Mouse (Mus musculus): Measurements from ENCODE around the gene Plekhh2. TPM values are rescaled to one million over a fixed set of nuclear protein-coding genes. Genes with fewer than 3 reads are reported as not detected.
A peak's percentile ranks its signal among the peaks of the same experiment; 100 is the strongest.

The Plekhh2 gene
- total and polyA plus RNA-seq, 3 experiments = 0.21 to 1.7 (median 1.1) TPM

- peak; percentile 47; the same call in 1 of the 2 replicates for TF ChIP-seq ELF1 (IDR thresholded peaks at IDR 0.05; ENCODE audit: low read depth, low read length)
- no peak for TF ChIP-seq ZMIZ1 (IDR thresholded peaks at IDR 0.05; ENCODE audit: low read depth, low read length)
These were observed 1.3 kb upstream of the Plekhh2 start (continued) for GRCm38 (mm10) chr17:84510355-84510754.

- Histone ChIP-seq H3K27ac (ENCODE audit: insufficient read depth, low read depth) (peak overlapping the region; percentile 15; the same call in 1 of the 2 replicates), H3K4me1 (ENCODE audit: control insufficient read depth in 1 of 2, insufficient read depth in 2 of 2) (peaks cover 9 to 25% of the 10 kb centered on the region in 2 experiments), H3K9ac (ENCODE audit: insufficient read depth, low read depth) (peak overlapping the region; percentile 23; the same call in 1 of the 2 replicates), H3K9me3 (replicated peaks; ENCODE audit: low read length) (no peaks in the 10 kb centered on the region), H3K36me3 (replicated peaks in 1 of 2; ENCODE audit: control insufficient read depth in 1 of 2, insufficient read depth in 1 of 2, low read length in 1 of 2) (no peaks in the 10 kb centered on the region), H3K4me3 (replicated peaks in 1 of 3; ENCODE audit: low read depth in 2 of 3, low read length in 2 of 3, poor library complexity in 1 of 3) (peak overlapping the region in 1 of 3 experiments; percentile 68), H3K27me3 (replicated peaks) (no peaks in the 10 kb centered on the region), H3K4me2 (ENCODE audit: insufficient read depth, low read depth, poor library complexity, severe bottlenecking) (peak overlapping the region; percentile 87), H3K79me2 (replicated peaks; ENCODE audit: control insufficient read depth, extremely low read depth, insufficient read depth, poor library complexity, severe bottlenecking) (no peaks in the 10 kb centered on the region)
- dilution Hi-C loops (cut with MboI; ENCODE audit: extremely low pct_ligation_motif_present, extremely low pct_unique_long_range_greater_than_20kb, low sequenced_read_pairs) (no loop called here), in situ Hi-C loops (cut with MboI; ENCODE audit: low pct_ligation_motif_present, low pct_unique_long_range_greater_than_20kb, low sequenced_read_pairs) (no loop called here)
- no peak for DNase-seq (ENCODE audit: extremely low read depth)
- TF ChIP-seq USF1 (IDR thresholded peaks at IDR 0.05; ENCODE audit: low read depth, low read length) = no peak
- TF ChIP-seq NELFE (IDR thresholded peaks at IDR 0.05; ENCODE audit: low read depth, low read length) = no peak
- no peak for TF ChIP-seq MAZ (IDR thresholded peaks at IDR 0.05; ENCODE audit: low read depth, low read length)
- no peak for TF ChIP-seq EP300 (IDR thresholded peaks at IDR 0.05; ENCODE audit: low read length)
- no peak for TF ChIP-seq ETS1 (conservative IDR thresholded peaks at IDR 0.05; ENCODE audit: low read depth, low read length)
- no peak for TF ChIP-seq JUND (conservative IDR thresholded peaks at IDR 0.05; ENCODE audit: low read depth, low read length)
- TF ChIP-seq NRF1 (IDR thresholded peaks at IDR 0.05; ENCODE audit: low read depth, low read length) = no peak
- no peak for TF ChIP-seq HCFC1 (IDR thresholded peaks at IDR 0.05; ENCODE audit: low read depth, low read length)
- TF ChIP-seq ZNF384 (IDR thresholded peaks at IDR 0.05; ENCODE audit: low read depth, low read length) = no peak
- no peak for TF ChIP-seq BHLHE40 (IDR thresholded peaks at IDR 0.05; ENCODE audit: low read depth, low read length)
- TF ChIP-seq PAX5 (IDR thresholded peaks at IDR 0.05; ENCODE audit: low read length) = no peak
- no peak for TF ChIP-seq ZC3H11A (IDR thresholded peaks at IDR 0.05; ENCODE audit: low read depth, low read length)
- no peak for TF ChIP-seq CTCF (conservative IDR thresholded peaks at IDR 0.05 in 1 of 2, IDR thresholded peaks at IDR 0.05 in 1 of 2; ENCODE audit: low read depth in 2 of 2, low read length in 2 of 2)
- TF ChIP-seq MXI1 (IDR thresholded peaks at IDR 0.05; ENCODE audit: low read depth, low read length) = no peak
- TF ChIP-seq E2F4 (IDR thresholded peaks at IDR 0.05; ENCODE audit: insufficient replicate concordance, low read depth, low read length) = no peak
These were observed 595 bp upstream of the Plekhh2 start for GRCm38 (mm10) chr17:84510961-84511639.

GRCm38 (mm10) chr17:84512516-84513085 lies 906 bp downstream of the Plekhh2 start:
- Histone ChIP-seq H3K4me3 (replicated peaks in 1 of 3; ENCODE audit: low read depth in 2 of 3, low read length in 2 of 3, poor library complexity in 1 of 3) (peak overlapping the region; percentile 28 to 68 (median 38)), H3K36me3 (replicated peaks in 1 of 2; ENCODE audit: control insufficient read depth in 1 of 2, insufficient read depth in 1 of 2, low read length in 1 of 2) (no peaks in the 10 kb centered on the region), H3K27ac (ENCODE audit: insufficient read depth, low read depth) (no peak overlapping the region), H3K9me3 (replicated peaks; ENCODE audit: low read length) (no peaks in the 10 kb centered on the region), H3K79me2 (replicated peaks; ENCODE audit: control insufficient read depth, extremely low read depth, insufficient read depth, poor library complexity, severe bottlenecking) (no peaks in the 10 kb centered on the region), H3K27me3 (replicated peaks) (no peaks in the 10 kb centered on the region), H3K4me2 (ENCODE audit: insufficient read depth, low read depth, poor library complexity, severe bottlenecking) (peak overlapping the region; percentile 75), H3K4me1 (ENCODE audit: control insufficient read depth in 1 of 2, insufficient read depth in 2 of 2) (peaks cover 9 to 25% of the 10 kb centered on the region in 2 experiments), H3K9ac (ENCODE audit: insufficient read depth, low read depth) (peak overlapping the region; percentile 24; the same call in 1 of the 2 replicates)
- in situ Hi-C loops (cut with MboI; ENCODE audit: low pct_ligation_motif_present, low pct_unique_long_range_greater_than_20kb, low sequenced_read_pairs) (no loop called here), dilution Hi-C loops (cut with MboI; ENCODE audit: extremely low pct_ligation_motif_present, extremely low pct_unique_long_range_greater_than_20kb, low sequenced_read_pairs) (no loop called here)
- DNase-seq (ENCODE audit: extremely low read depth) = no peak
- TF ChIP-seq ZMIZ1 (IDR thresholded peaks at IDR 0.05; ENCODE audit: low read depth, low read length) (no peak), RAD21 (IDR thresholded peaks at IDR 0.05; ENCODE audit: low read depth, low read length) (no peak), SMC3 (IDR thresholded peaks at IDR 0.05; ENCODE audit: low read depth, low read length) (no peak), MXI1 (IDR thresholded peaks at IDR 0.05; ENCODE audit: low read depth, low read length) (peak; percentile 20; the same call in 1 of the 2 replicates), NELFE (IDR thresholded peaks at IDR 0.05; ENCODE audit: low read depth, low read length) (no peak), ZKSCAN1 (IDR thresholded peaks at IDR 0.05; ENCODE audit: borderline replicate concordance, low read depth, low read length) (no peak), POLR2A (IDR thresholded peaks at IDR 0.05; ENCODE audit: low read depth, low read length) (no peak), ZC3H11A (IDR thresholded peaks at IDR 0.05; ENCODE audit: low read depth, low read length) (no peak)
